Comparison of ENCODE assay signal across 9 mouse cellular contexts in genomic region chr13:58590630-58591029, GRCm38 (mm10). TPM values are rescaled to one million over a fixed set of nuclear protein-coding genes. Genes with fewer than 3 reads are reported as not detected.
DNase-seq lines count a peak whose midpoint lies in the region; ATAC-seq and TF ChIP-seq lines count a peak whose summit lies in the region.
"Had no signal": no experiment of that assay in that cellular context is flagged by ENCODE, and none has a peak within 500 bp of the region (broad histone marks: within the 10 kb centered on the region; RNA-seq: fewer than 3 reads in every experiment).

No protein-coding gene starts in this region.

- no peaks in the 10 kb centered on the region for H3K27me3 ChIP-seq in heart, embryonic 10.5 days (ENCODE audit: insufficient read depth, poor library complexity, severe bottlenecking)
- H3K27me3 ChIP-seq: embryonic facial prominence, embryonic 12.5 days had no signal

- peaks cover 13% of the 10 kb centered on the region; the same call in 1 of the 2 replicates for H3K4me1 ChIP-seq in heart, embryonic 10.5 days
- H3K4me1 ChIP-seq in cortical plate, adult 2 months (ENCODE audit: control insufficient read depth, insufficient read depth, low read length): no peaks in the 10 kb centered on the region
- H3K4me1 ChIP-seq: embryonic facial prominence, embryonic 12.5 days had no signal

- H3K36me3 ChIP-seq in heart, embryonic 10.5 days: no peaks in the 10 kb centered on the region
- H3K36me3 ChIP-seq: embryonic facial prominence, embryonic 12.5 days had no signal

- peak; percentile 49 to 69 for DNase-seq in heart, postnatal 10 days
- DNase-seq in heart, embryonic 10.5 days (ENCODE audit: low spot score): no peak
- peak; percentile 57 for DNase-seq in 416B (ENCODE audit: low read depth)
- peak; percentile 66 for DNase-seq in NIH3T3 (ENCODE audit: low read depth)
- DNase-seq in layer of hippocampus, adult 2 months (ENCODE audit: low spot score in 2 of 2): peak; percentile 22 to 58
- peak; percentile 5 for DNase-seq in naive thymus-derived CD4-positive, alpha-beta T cell, adult 2 months (ENCODE audit: low read depth)

- H3K4me3 ChIP-seq in heart, embryonic 10.5 days: no peak overlapping the region
- H3K4me3 ChIP-seq in cortical plate, adult 2 months (ENCODE audit: insufficient read depth, low read length): no peak overlapping the region
- no peak overlapping the region for H3K4me3 ChIP-seq in layer of hippocampus, adult 2 months
- H3K4me3 ChIP-seq: embryonic facial prominence, embryonic 12.5 days had no signal

- no peak for TF ChIP-seq POLR2A in cortical plate, adult 2 months (IDR thresholded peaks at IDR 0.05; ENCODE audit: extremely low read depth, insufficient read depth, low read length)

- no peak overlapping the region for H3K27ac ChIP-seq in heart, embryonic 10.5 days
- H3K27ac ChIP-seq in cortical plate, adult 2 months (ENCODE audit: insufficient read depth, low read length): no peak overlapping the region
- H3K27ac ChIP-seq in layer of hippocampus, adult 2 months: no peak overlapping the region
- H3K27ac ChIP-seq: embryonic facial prominence, embryonic 12.5 days had no signal

- no peak for ATAC-seq in monocyte, adult 5-6 weeks (replicated peaks; ENCODE audit: insufficient number of reproducible peaks, low FRiP score, low TSS enrichment, poor library complexity, severe bottlenecking)

- WGBS in heart, embryonic 10.5 days: 43% methylated on average over 6 of the region's 6 CpGs

- H3K9me3 ChIP-seq in heart, embryonic 10.5 days: no peaks in the 10 kb centered on the region
- H3K9me3 ChIP-seq: embryonic facial prominence, embryonic 12.5 days had no signal

- peak; percentile 44 for TF ChIP-seq CTCF in cortical plate, adult 2 months (IDR thresholded peaks at IDR 0.05; ENCODE audit: extremely low read depth, insufficient read depth, low read length)
- peak; percentile 83 for TF ChIP-seq CTCF in layer of hippocampus, adult 2 months (conservative IDR thresholded peaks at IDR 0.05)

- intact Hi-C loops in heart, postnatal 10 days (cut with DNase I): loop anchor here (2.0 kb wide), 1 partner anchor 432 kb away; no protein-coding TSS in a partner anchor

RNA-seq across cellular contexts. Expression of gene Slc28a3, which starts 20.0 kb away (rescaled TPM):
- total RNA-seq in heart, postnatal 10 days (2021): not detected
- 0.05 TPM in 1 of 2 replicates, not detected in the other for polyA plus RNA-seq in heart, embryonic 10.5 days (2016; fragmentation: Nextera tagmentation; extraction: Ambion mirVana)
- not detected in 2 replicates for polyA plus RNA-seq in cortical plate, adult 2 months (2012; rRNA removed)
- total RNA-seq in layer of hippocampus, adult 2 months (2021): under 1 TPM in 1 of 2 experiments, not detected in 1; 0.10 TPM
- not detected in 3 replicates for total RNA-seq in monocyte, adult 5-6 weeks (2017)
